Mouse (Mus musculus): Measurements from ENCODE around the gene Rgl1.
A peak's percentile ranks its signal among the peaks of the same experiment; 100 is the strongest.

The Rgl1 gene

DNA sequence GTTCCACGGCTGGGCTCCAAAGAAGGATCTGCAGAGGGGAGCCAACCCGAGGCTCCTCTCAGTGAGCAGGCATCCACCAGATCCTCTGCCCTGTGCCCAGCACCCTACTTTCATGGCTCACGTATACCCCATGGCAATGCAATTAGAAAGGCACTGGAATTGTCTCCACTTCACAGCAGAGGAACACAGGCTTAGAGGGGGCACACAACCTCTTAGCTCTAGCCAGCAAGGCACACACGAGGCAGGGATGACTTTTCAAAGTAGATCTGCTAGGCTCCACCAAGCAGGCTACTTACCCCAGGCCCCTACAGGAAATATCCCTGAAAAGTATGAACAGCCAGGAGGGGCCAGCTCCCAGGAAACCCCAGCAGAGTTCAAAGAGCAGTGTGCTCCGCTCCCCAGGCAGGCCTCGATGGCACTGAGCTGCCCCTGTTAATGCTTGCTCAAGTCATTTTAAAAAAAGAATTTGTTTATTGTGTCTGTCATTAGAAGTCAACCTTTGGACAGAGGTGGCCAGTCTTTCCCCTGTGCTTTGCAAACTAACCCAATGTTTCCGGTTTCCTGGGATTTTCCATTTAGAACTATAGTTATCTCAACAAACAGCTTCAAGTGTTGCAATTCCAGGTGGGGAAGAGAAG, 151.3 kb downstream of the Rgl1 start:
- DNase-seq (ENCODE audit: low spot score) = no peak

DNA sequence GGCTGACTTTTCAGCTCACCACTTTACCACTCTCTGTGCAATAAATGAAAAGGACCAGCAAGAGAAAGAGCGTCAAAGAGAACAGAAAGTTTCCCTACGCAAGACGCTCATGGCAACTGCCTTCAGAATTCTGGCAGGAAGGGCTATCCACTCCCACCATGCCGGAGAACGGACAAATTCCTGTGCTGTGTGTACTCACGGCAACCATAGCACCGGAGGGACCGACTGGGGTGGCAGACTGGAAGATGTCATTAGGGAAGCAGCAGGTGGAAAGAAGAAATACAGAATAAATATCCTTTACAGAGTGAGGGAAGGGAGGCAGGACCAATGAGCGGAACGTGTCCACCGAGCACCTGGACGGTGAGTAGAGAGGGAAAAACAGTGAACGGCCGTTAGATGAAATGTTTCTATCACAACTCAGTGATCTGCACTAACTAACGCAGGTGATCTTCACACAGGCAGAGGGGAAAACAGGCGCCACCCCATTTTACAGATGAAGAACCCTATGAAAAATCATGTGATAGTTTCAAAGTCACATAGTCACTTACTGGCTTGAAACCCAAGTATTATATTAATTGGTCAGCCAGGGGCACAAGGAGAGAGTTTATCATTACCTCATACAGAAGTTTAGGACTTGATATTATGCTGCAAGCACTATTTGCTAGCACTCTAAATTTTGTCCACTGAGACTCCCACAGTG, 152.8 kb downstream of the Rgl1 start:
- DNase-seq (ENCODE audit: low spot score) = no peak

DNA sequence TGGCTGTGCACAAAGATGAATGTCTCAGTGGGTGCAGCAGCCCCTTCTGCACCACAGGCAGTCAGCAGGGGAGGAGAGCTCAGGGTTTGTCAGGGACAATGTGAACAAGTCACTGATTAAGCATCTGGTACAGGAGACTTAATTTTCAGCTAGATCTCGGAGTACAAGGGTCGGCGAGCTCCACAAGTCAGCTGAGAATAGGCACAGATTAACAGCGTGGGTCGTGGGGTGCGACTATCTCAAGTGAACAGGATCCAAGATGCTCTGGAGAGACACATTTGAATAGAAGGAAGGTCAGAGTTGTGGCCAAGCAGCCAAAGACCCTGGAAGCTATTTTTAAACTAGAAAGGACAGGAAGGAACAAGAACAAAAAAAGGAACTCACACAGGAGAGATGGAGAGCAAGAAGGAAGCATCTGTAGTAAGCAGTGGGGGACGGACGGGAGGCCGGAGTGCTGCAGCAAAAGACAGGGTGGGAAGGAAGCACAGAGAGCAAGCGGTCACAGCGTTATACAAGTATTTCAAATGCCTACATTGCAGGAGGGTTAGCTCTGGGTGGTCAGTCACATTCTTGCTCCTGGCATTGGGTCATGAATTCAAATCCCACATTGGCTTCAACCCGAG, 153.5 kb downstream of the Rgl1 start:
- no peak for DNase-seq (ENCODE audit: low spot score)

DNA sequence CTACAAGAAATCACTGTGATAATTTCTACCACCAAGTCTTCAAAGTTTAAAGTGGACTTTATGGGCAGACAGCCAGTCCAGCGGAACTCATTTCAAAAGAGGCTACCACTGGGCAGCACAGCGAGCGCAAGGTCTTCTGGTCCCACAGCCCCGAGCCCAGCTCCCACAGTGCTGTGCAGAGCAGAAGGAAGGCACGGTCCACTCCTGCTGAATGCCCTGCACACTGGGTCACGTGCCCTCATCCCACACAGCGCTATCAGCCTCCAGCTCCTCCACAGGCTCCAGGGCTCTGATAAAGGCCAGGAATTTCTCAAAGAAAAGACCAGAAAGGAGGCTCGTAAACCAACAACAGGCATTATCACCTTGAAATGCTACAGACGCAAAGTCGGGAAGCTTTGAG, 156.6 kb downstream of the Rgl1 start:
- DNase-seq (ENCODE audit: low spot score) = peak; percentile 66

DNA sequence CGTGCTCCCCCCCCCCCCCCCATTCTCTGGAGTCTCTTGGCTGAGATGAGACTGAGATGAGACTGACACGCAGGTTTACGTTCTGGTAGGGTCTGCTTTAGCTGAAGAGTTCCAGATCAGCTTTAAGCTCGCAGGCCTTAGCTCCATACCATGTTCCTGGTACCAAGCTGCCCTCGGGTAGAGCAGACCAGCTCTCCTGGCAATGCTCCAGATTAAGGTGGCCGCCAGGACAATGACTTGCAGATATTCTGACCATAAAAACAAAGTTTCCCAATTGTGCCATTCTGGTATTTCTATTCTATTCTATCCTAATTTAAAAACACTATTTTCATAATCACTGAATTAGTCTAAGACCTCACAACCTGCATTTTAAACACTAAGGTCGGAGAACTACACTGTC, 157.1 kb downstream of the Rgl1 start:
- DNase-seq (ENCODE audit: low spot score) = no peak

DNA sequence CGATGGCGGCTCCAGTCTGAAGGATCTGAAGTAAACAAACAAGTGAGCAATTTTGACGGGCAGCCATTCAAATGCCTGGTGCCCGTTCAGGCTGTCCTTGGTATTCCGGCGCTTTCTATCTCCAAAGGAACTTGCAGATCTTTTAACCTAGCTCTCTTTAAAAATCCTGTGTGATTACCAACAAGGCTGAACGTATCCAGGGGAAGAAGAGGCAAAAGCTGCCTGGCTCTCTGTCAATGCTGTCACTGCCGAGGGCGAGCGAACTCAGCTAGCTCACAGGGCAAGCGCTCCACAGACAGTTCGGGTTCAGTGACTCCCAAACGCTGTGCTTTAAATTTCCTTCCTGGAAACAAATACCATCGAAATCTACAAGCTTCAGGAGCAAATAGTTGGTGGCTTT, 158.4 kb downstream of the Rgl1 start:
- DNase-seq (ENCODE audit: low spot score) = no peak

DNA sequence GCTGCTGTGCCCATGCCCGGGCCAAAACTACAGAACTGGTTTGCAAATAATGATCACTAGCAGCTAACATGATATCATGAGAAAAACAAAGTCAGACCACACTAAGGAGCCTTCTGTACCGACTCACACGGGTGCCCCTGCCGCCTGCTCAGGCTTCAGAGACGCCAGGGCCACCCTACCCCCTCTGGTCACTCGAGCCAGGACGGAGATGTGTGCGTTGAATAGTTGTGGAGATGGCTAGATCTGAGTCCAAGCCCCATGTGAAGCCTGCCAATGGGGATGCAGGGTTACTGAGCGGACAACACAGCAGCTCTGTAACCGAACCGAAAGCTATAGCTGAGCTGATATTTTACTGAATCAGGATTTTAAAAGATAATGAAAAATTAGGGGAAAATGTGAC, 159.4 kb downstream of the Rgl1 start:
- DNase-seq (ENCODE audit: low spot score) = no peak

DNA sequence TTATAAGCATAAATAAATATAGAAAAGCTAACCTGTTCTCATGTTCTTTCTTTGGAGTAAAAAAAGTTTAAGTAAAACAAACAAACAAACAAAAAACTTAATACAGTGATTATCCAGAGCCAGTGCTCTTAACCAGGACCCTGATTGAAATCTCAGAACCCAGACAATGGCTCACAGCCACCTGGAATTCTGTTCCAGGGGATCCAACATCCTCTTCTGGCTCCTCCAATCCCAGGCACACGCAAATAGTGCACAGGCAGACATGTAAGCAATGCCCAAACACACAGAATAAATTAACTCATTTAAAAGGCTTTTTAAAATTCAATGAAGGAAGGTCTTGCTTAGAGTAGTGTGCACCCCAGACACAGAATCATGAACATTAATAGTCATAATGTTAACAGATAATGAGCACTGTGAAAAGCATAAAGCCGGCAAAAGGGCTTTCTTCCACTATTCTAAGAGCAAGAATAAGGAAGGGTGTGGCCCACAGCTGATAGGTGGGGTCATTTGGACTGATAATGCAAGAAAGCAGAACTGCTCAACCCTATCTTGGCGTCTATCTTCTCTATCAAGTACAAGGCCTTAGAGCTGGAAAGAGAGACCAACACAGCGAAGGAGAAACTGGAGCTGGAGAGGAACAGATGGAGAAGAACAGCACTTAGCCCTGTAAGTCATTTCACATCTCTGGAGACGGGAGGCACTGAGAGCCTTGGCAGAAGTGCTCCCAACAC, 160.1 kb downstream of the Rgl1 start:
- no peak for DNase-seq (ENCODE audit: low spot score)

DNA sequence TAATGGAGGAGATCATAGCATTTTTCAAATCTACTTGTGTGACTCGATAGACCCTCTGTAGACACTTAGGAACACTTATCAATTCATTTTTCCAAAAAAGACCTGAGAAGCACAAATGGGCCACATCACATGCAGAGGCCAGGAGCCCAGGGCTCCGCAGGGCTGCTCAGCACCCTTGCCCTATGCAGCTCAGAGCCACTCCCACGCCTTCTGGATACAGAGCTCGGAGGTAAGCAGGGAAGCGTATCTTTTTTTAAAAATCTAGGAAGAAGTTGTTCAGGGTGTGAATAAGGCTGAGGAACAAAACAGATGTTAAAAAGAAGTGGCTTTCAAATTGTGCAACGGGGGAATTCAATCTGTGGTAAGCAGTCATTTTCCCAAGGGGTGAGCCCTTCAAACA, 162.0 kb downstream of the Rgl1 start:
- no peak for DNase-seq (ENCODE audit: low spot score)

DNA sequence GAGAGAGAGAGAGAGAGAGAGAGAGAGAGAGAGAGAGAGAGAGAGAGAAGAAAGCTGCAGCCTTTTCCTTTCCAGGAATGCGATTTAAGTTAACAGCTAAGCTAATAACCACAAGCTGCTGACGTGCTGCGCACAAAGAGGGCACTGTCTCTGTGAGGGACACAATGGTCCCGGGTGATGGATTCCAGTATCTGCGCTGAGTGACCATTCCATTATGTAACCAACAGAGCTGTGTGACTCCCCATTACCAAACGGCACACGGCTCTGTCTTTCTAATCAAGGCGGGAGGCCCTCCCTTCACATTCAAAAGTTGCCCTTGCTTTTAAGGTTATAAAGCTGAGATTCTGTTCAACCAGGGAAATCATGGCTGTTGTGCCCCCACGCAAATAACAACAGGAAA, 162.5 kb downstream of the Rgl1 start:
- no peak for DNase-seq (ENCODE audit: low spot score)

DNA sequence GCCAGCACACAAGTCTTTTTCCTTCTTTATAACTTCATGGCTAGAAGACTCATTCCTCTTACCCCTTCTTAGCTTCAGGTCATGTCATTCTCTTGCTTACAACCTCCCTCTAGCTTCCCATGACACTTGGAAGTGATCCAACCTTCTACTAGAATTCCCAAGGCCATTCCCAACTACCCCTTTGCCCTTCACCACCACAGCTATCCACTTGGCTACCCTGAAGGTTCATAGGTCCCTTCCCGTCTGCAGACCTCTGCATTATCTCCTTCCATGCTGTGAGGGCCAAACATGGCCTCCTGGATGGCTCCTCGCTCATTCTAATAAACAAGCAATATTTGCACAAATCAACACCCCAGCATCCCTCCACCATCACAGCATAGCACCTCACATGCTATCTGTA, 165.7 kb downstream of the Rgl1 start:
- DNase-seq (ENCODE audit: low spot score) = no peak

DNA sequence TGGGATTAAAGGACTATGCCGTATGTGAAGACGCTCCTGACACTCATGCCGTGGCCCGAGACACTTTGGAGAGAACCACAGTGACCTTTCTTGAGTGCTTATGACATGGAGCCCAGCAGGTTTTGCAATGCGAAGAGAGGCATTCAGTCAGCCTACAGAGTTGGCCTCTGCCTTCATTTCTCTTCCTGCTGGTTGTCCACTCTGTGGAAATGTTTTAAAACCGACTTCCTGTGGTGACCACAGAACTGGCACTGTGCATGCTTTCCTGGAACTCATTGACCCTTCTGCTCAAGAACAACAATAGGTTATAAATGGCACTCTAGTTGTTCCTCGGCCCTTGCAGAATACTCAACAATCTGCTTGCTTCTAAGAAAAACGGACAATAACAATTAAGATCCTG, 166.8 kb downstream of the Rgl1 start:
- no peak for DNase-seq (ENCODE audit: low spot score)

DNA sequence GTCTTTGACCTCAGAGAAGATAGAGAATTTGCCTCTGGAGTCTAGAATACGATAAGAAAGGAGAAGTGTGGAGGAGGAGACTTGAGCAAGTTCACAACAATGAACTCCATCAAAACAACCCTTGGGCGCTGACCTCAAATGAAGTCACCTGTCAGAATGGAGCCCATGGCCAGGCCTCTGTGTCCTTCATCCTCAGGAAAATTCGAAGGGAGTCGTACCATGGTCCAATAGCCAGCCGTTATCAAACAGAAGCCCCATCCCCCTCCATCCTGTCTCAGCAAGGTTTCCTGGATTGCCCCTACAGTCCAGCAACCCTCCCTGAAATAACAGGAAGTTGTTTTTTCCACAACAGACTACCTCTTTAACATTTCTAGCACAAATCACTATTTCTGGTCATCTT, 171.5 kb downstream of the Rgl1 start:
- no peak for DNase-seq (ENCODE audit: low spot score)

DNA sequence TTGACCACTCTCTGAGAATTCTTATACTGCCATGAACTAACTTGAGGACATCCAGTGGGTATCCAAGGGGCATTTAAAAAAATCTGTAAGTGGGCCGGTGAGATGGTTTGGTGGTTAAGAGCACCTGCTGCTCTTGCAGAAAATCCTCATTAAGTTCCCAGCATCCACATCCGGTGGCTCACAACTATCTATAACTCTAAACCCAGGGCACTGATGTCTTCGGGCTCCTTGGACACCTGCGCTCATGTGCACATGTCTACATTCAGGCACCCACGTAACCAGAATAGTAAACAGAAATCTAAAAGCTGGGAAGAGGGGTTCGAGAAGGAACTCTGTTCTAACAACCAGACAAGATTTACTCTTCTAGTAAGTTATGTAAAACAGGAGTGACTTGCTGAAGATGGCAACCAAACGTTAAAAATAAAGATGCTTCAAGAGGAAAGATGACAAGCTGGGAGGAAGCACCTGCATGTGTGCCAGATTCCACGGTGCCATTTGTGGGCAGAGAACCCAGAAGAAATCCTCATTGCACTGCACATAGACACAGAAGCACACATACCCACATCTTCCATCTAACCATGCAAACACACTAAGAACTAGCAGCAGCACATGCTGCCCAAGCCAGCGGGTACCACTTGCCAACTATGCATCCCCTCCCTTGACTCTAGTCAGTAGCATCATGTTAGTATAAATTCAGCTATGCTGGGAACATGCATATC, 172.2 kb downstream of the Rgl1 start:
- no peak for DNase-seq (ENCODE audit: low spot score)

DNA sequence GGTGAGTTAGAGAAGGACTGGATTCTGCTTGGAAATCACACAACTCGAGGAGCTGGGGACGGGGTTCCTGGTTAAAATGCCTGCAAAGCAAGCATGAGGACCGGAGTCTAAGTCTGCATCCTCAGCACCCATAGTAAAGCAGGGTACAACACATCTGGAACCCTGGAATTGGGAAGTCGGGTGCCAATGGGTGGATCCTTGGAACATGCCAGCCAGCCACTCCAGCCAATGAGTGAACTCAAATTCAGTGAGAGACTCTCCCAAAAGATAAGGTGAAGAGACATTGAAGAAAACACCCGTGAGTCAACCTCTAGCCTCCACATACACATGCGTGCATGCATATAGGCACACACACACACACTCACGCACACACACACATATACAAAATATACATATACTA, 172.8 kb downstream of the Rgl1 start:
- no peak for DNase-seq (ENCODE audit: low spot score)

DNA sequence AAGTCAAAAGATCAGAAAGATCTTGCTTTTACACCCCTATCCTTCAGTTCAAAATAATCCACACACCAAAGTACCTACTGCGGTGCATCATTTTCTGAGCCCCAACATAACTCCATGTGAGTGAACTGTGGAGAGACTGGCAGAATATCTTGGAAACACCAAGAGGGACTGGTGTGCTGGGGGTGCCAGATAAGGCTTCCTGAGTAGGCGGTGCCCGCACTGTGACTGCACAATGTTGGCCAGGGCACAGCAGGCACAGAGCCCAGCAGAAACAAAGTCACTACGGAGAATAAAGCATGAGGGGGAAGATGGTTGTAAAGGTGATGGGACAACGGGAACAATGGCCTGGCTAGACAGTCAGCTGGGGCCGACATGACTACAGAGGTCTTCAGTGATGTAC, 173.5 kb downstream of the Rgl1 start:
- peak; percentile 38 for DNase-seq (ENCODE audit: low spot score)

DNA sequence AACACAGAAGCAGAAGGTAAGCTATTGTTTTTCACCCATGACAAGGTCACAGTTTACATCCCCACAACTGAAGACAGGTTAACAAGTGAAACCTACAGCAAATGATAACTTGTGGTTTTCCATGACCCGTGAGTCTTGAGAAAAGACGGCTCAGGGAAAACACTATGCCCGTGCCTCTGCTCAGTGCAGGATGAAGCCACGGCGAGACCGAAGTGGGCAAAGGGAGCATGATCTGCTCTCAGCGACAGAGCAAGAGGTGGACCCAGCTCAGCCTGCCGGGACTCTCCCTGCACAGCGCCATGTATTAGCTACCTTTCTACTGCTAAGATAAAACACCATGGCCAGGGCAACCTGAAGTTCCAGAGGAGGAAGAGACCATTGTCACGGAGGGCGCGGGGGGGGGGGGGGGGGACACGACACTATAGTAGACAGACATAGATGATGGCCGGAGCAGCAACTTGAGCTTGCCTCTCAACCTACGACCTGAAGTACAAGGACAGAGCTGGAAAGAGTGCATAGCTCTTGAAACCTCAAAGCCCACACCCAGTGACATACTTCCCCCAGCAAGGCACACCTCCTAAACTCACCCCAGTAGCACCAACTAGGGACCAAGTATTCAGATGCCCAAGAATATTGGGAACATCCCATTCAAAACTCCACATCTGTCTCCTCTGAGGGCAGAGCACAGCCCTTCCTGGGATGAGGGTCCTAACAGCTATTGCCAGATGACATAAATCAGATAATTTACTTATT, 174.2 kb downstream of the Rgl1 start:
- DNase-seq (ENCODE audit: low spot score) = no peak

DNA sequence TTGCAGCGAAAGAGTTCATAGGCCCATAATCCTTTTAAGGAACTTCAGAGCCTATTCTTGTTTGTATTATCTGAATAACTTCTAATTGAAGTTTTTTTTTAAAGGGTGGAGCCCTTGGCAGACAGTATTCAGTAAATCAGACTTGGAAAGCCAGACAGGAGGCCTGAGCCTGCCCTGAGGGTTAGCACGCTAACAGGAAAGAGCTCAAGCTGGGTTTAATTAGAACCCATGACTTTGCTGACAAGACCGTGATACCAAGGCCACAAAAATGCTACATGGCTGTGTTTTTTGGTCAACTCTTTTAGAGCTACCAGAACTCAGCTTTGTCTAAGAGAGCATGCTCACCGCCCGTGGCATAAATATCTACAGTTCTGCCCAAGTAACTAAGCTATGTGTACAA, 175.8 kb downstream of the Rgl1 start:
- no peak for DNase-seq (ENCODE audit: low spot score)

DNA sequence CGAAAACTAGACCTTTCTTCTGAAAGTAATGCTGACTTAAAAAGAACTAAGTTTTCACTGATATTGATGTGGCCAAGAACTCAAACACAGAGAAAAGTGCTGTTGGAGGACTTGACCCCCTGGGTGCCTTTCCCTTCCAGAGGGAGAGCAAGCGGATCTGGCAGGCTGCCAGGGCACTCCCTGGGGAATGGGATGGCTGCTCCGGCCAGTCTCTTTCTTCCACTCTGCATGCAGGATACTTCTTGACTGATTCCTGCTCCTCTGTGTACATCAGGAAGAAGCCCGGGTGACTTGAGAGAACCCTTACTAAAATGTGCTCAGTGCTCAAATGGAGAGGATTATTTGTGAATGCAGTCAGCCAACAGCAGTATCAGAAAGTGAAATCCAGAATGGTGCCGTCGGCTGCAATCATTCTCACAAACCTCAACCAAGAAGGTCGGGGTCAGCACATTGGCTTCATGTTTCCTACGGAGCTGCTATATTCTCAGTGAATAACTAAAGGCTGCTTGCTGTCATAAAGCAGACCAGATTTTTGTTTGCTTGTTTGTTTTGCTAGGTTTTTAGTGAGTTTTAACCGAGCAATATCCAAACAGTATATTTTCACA, 176.7 kb downstream of the Rgl1 start:
- peak; percentile 60 for DNase-seq (ENCODE audit: low spot score)

DNA sequence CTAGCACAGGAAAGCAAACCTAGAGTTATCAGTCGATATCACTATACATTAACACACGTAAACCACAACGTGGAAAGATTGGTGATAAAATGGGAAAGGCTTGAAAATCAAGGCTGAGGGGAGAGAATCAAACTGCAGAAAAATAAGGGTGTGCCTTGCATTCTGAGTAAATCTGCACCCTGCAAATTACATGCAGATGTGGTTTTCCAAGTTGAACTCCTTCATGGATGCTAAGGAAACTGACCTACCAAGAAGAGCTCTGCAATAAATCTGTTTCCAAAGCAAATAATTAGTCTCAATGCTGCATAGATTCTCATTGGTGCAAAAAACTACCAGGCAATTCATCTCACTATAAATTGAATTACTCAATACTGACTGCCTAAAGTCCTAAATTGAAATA, 178.7 kb downstream of the Rgl1 start:
- DNase-seq (ENCODE audit: low spot score) = no peak

DNA sequence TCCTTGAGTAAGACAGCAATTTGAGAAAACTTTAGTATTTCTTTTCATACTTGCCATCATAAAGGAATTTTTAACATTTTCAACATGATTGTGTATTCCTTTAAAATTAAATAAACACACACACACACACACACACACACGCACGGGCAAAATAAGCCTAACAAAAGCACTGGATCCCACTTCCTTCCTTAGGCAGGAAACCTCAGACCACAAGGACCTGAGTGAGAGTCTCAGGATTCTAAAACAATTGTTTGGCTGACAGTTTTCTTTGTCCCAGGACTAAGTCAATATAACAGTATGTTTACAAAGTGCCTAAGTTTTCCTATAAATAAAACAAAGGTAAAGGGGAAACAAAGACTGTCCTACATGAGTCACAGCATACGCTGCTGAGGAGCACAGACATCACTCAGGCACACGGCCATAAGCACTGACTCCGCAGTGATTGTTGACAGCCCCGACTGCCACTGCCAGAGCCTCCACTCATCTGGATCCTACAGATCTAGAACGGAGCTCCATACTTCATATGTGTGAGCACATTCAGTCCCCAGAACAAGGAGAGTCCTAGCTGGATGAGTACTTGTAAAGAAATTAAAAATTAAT, 180.7 kb downstream of the Rgl1 start:
- no peak for DNase-seq (ENCODE audit: low spot score)

Measured in ovary, adult 18-20 months (tissue).